Mouse (Mus musculus) layer of hippocampus, adult 6 months (tissue): Measurements from ENCODE around the gene Fkbp1a. TPM values are rescaled to one million over a fixed set of nuclear protein-coding genes. Genes with fewer than 3 reads are reported as not detected.

Source experiments
- long read RNA-seq, 2 experiments: library from polyadenylated mRNA; unstranded; transcript quantifications; one replicate each; pipeline ENCODE4 v2.0.0; 2019 to 2020
- polyA plus RNA-seq: library from polyadenylated mRNA; unstranded; fragments of <200 nt; fragmentation: Nextera tagmentation; gene quantifications from 2 replicates; pipeline ENCODE4 v1.2.3, GENCODE M21; 2021

Fkbp1a gene
- polyA plus RNA-seq = 1,292 and 1,361 TPM in 2 replicates
- long read RNA-seq, experiment 1, transcript Fkbp1a-205 (4 exons, 1,588 nt) = minor isoform, 14 of 2,608 reads
- long read RNA-seq, experiment 1, transcript Fkbp1a-201 (5 exons, 1,658 nt) = major isoform, 2,307 of 2,608 reads
- long read RNA-seq, experiment 1, transcript Fkbp1a-210 (4 exons, 438 nt) = minor isoform, 43 of 2,608 reads
- long read RNA-seq, experiment 1, partial matches to known transcripts = 44 of 2,608 reads
- long read RNA-seq, experiment 1, other reads (novel, unspliced or antisense) = 199 of 2,608 reads
- long read RNA-seq, experiment 2, transcript Fkbp1a-205 (4 exons, 1,588 nt) = minor isoform, 26 of 4,888 reads
- long read RNA-seq, experiment 2, transcript Fkbp1a-210 (4 exons, 438 nt) = minor isoform, 79 of 4,888 reads
- long read RNA-seq, experiment 2, transcript Fkbp1a-201 (5 exons, 1,658 nt) = major isoform, 4,453 of 4,888 reads
- long read RNA-seq, experiment 2, partial matches to known transcripts = 47 of 4,888 reads
- long read RNA-seq, experiment 2, other reads (novel, unspliced or antisense) = 281 of 4,888 reads

DNA sequence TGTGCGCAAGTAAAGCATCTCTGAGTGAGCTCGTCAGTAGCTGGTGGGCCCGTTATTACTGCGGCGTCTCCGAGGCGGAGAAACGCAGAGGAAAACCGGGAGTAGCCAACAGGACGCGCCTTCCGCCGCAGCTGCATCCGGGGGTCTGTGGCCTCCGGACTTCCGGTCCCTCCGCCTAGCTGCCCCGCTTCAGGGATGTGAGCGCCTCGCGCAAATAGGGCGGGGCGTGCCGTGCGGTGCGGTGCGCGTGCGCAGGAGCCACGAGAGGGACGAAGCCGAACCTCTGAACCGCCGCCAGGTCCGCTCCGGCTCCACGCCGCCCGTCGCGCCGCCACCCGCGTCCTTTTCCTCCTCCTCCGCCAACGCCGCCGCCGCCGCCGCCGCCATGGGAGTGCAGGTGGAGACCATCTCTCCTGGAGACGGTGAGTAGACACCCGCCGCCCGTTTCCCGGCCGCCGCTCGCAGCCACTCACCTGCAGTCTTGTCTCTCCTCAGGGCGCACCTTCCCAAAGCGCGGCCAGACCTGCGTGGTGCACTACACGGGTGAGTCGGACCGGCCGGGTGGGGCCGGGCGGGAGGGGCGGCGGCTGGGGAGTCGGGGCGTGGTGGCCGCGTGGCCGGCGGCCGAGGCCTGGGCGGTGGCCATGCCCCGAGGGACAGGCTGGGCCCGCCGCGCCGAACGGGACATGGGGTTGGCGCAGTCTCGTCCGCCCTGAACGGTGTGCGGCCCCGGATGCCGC, at the start of gene Fkbp1a:
Gene Fkbp1a (plus strand): TSS at position 161 of the 740 bp plus-strand sequence.

DNA sequence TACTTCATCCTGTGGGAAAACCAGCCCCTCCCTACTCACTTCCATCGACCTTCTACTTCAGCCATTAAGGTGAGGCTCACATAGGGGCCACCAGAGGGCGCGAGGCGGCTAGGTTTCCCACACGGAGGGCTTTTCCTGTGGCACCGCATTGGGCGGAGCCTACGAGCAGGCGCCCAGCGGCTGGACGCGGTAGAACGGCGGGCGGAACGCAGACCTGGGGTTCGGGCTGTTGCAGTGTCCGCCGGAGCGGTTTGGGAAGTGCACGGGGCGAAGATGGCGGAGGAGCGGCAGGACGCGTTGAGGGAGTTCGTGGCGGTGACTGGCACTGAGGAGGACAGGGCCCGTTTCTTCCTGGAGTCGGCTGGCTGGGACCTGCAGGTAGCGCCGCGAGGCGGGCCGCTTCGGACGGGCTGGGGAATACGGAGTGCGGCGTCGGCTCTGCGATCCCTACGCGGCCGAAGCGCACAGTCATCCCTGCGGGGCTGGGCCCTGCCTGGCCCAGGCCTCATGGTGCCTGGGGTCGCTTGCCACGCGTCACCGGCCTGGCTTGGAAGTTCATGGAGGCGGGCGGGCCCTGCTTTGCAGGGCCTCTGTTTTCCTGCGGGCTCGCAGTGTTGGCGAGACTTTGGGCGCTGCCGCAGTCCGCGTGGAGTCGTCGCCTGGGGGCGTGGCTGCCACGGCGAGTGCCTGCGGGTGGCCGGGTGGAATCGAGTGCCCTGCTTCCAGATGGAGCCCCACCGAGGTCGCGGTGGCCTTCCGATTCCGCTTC, 48.1 kb upstream of the Fkbp1a start, which contains the start of gene Nsfl1c:
Gene Nsfl1c (plus strand): TSS at position 148 of the 769 bp plus-strand sequence.

DNA sequence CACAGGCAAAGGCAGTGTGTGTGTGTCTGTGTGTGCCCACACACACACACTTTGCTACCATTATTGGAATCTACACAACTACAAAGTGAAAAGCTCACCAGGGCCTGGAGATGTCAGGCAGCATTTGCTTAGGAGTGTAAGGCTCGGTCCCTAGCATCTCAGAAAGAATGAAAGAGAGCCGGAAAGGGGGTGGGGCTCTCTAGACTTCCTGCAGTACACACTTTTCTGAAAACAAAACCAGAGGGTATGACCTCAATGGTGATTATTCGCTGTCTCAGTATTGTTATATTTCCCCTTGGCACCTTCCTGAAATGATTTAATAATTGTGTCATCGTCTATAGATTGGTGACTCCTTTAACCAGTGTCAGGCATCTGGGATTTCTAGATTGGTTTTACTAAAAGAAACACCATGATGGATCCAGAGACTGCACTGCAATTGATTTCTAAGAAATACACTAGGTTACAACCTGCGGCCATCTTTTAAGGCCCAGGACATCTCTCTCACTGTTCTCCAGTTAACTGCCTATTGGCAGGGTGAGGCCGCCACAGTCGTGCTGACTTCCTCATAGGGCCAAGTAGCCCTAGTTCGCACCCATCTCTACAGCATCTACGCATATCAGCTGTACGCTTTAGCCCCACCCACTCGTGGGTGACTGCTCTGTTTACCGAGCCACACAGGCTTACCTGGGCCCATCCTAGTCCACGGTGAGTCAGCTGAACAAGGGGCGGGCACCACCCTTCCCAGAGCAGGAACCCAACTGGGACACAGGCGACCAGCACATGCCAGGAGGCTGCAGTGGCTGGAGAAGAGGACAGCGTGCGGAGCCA, 29.8 kb downstream of the Fkbp1a start, which contains the start of gene Sdcbp2:
Gene Sdcbp2 (plus strand): TSS at position 750 of the 828 bp plus-strand sequence.

Other genes starting within 250 kb of the Fkbp1a start
- not detected in 2 replicates for gene 4921509C19Rik, start 66.3 kb upstream of the Fkbp1a start, polyA plus RNA-seq
- gene Nsfl1c, start 48.3 kb upstream of the Fkbp1a start, polyA plus RNA-seq = 82.5 and 97.2 TPM in 2 replicates
- gene Sdcbp2, start 30.1 kb downstream of the Fkbp1a start, polyA plus RNA-seq = 2.2 TPM in 2 replicates
- 75.6 and 102 TPM in 2 replicates for gene Snph, start 90.1 kb downstream of the Fkbp1a start, polyA plus RNA-seq
- gene Rad21l, start 126.0 kb downstream of the Fkbp1a start, polyA plus RNA-seq = 0.14 and 0.16 TPM in 2 replicates
- 6.7 and 7.1 TPM in 2 replicates for gene Tmem74b, start 159.5 kb downstream of the Fkbp1a start, polyA plus RNA-seq
- gene Psmf1, start 201.7 kb downstream of the Fkbp1a start, polyA plus RNA-seq = 37.8 and 42.5 TPM in 2 replicates